Mouse (Mus musculus): ENCODE data around the gene Gjc2.

Gjc2 gene

DNA sequence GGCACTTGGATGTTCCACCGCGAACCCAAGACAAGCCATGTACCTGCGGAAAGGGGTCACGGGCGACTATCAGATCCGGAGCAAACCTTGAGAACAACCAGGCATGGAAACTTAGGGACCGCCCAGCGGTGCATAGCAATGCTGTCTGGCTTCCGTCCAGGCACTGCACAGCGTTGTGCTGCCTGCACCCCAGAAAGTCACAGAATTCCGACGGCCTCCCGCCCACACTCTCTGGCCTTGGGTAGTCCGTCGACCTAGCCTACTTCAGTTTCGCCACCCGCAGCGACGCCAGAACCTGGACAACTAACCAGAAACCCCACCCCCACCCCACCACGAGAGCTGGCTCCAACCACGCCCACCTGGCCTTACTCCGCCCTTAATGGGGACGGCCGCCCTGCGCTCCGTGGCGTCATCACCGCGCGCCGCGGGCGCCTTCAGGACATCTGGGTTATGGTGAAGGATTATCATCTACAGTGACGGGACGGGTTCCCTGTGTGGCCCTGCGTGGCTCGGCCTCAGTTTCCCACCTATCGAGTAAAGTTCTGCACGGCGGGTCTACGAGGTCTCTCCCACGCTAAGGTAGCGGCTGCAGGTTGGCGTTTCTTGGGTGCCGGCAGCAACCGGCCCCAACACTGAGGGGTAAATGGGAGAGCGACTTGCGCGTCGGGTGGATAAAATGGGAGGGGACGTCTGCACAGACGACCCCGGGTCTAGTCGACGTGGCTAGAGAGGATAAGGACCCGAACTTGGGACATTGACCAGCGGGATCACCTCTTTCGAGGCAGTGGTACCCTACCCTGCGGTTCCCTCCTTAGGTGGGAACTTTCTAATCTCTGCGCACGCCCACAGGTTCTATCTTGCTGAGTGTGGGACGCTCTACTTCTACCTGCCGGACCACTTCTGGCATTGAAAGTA, 19.3 kb upstream of the Gjc2 start, which contains the start of gene Mrpl55:
TSS of gene Mrpl55 (plus strand) at position 406 of the 915 bp plus-strand sequence.
- DNase-seq: peak; percentile 94

DNA sequence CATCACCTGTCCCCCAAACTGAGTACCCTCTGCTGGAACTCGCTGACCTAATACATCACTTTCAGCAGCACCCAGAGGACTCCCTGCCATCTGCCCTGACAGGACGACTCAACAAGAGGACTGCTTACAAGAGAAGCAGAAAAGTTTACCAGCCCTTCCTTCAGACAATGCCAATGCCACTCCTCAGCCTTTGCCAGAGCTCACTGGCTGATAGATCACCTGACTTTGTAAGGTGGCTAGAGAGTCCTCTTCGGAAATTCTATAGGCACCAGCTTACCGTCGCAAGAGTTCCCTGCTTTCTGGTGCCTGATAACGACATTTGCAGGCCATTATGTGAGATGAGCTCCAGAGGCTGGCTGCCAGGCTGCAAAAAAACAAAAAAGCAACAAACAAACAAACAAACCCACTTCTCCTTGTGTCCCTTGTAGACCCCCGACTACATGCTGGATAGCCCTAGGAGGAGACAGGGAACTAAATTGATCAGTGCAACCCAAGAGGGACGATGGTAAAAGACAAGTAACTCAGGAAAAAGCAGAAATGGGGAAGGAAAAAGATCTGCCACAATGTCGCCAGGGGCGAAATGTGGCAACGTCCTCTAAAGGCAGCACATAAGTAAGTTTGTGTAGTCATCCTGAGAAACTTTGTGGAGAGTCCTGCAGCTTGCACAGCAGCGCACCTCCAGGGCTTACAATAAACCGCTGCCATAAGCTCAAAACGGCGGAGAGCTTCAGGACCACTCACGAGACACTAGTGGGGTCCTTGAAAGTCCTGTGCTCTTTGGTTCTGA, 18.4 kb upstream of the Gjc2 start:
- no peak for DNase-seq

DNA sequence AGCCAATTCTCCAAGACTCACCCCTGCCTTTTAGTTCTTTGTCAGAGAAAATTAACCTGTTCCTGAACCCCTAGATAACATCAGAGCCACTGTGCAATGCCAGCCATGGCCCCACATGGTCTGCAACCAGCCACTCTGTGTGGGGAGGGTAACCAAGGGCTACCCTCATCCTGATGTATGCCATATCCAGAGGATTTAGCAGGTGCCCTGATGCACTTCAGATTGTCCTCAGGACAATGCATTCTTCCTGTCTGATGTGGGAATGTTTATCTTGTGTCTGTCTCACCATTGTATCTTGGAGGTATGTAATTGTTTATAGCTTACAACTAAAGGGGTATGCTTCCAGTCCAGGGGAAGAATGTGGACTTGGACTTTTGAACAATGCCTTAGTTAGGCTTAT, 13.2 kb upstream of the Gjc2 start:
- DNase-seq: no peak

DNA sequence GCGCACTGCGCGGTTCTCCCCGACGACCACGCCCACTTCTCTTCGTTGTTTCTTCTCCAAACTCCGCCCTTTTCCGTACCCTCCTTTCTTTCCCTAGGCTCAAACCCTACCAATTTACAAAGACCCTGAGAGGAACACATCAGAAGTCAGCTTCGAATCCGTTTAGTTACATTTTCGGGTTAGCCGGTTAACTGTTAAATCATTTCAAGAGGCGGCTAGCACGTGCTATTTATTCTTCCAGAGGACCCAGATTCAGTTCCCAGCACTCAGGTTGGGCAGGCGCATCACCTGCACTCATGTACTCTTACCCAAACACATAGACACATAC, 9.0 kb upstream of the Gjc2 start, which contains the start of gene Guk1:
TSS of gene Guk1 (minus strand) at position 154 of the 328 bp plus-strand sequence.
- DNase-seq: no peak

DNA sequence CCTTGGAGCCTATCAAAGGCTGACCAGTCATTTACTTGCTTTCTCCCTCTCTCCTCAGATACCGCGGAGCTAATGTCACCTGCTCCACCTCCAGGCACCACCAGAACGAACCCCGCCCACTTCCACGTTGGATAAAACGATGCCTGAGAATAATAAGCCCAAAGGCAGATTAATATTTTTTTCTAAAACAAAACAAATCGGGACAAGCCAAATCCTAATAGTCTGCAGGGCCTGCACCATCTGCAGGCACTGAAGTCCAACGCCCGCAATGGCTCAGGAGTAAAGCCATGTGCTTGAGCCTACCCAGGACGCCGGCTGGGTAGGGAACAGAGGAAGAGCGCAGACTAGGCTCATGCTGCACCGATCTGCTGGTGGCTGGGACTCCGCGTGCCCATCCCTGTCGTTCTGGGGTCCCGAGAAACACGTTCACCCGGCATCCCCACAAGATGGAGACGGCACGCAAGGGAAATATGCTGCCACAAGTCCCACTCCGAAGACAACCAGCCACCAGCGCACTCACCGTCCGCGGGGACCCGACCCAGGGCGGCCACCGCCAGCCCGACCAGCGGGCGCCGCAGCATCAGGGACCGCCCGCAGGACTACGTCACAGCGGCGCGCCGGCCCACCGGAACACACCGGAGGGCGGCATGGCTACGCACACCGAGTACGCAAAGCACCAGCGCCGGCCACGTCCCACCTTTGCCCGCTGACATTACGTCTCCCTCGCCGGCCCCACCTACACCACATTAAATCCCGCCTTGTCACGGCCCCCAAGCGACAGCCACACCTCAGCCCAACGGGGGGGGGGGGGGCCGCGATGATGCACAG, 8.4 kb upstream of the Gjc2 start:
- DNase-seq: peak; percentile 95

DNA sequence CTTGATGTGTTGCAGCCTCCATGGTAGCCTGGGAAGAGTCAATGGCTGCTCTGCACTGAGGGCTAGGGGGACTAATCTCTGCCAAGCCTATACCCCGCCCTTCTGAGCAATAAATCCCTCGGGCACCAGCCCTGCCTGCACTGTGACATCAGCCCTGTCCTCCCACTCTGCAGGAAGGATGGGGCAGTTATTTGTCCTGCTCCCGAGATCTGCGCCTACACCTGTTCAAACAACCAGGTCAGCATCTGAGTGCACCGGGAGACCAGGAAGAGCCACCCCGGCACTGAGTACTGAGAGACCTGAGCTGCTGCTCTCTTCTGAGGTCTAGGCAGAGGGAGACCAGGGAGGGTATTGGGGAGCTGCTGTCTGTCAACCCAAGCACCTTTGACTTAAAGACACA, 4.7 kb upstream of the Gjc2 start:
- no peak for DNase-seq

DNA sequence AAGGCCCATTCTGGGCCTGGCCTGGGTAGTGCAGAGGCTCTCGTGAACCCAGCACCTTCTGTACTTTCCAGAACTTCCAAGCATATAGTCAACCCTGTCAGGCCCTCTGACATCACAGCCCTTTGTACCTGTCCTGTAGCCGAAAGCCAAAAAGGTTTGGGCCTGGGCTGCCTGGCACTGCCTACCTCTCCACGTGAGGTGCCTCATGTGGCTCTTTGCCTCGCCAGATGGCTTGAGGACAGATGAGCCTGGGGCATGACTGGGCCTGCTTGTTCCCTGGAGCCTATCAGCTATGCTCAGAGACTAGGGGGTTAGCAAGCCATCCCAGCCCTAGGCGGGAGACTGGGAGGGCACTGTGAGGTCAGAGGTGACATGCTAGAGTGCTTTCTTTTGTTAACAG, 2.5 kb upstream of the Gjc2 start:
- DNase-seq: no peak

DNA sequence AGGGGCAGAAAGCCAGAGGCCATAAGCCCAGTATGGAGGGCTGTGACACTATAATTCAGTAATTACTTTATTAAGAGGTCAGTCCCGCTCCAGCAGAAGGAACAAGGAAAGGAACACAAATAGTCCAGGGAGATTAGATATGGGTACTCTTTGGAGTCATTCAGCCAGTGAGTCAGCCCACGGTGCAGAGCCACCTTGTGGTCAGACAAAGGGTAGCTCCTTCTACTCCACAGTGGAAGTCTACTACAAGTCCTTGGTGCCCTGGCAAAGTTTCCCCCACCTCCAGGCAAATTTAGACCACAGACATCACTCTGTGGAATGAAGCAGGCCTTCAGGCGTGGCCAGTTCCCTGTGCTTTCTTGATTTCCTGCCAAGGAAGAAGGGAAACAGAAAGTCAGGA, 808 bp upstream of the Gjc2 start:
- DNase-seq: peak; percentile 62

DNA sequence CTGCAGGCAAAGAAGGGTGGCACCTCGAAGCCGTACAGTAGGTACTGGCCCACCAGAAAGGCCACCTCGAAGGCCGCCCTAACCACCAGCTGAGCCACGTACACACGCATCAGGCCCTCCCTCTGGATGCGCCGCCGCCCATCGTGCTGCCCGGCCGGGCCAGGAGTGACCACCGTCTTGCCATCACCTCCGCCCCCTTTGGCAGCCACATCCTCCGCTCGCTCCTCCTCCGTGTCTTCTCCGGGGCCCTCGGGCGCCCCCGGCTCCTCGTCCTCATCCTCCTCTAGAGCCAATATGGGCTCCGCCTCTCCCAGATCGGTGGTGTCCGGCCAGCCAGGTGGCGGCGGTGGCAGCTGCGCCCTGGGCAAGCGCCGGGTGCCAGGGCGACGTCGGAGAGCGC, 6.1 kb downstream of the Gjc2 start:
- no peak for DNase-seq

DNA sequence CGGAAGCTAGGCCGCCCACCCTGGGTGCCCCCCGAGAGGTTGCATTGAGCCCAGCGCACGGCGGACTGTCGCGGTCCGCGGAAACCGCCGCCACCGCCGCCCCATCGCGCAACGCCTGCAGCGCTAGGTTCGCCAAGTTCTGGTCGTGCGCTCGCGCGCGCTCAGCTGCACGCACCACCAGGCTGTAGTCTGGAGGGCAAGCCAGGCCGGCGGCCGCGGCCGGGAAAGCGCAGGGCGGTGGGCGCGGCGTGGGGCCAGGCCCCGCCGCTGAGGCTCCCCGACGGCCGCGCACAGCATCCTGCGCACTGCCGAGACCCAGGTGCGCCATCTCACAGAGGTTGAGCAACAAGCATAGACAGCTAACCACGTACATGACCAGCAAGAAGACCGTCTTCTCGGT, 6.5 kb downstream of the Gjc2 start:
- DNase-seq: no peak

DNA sequence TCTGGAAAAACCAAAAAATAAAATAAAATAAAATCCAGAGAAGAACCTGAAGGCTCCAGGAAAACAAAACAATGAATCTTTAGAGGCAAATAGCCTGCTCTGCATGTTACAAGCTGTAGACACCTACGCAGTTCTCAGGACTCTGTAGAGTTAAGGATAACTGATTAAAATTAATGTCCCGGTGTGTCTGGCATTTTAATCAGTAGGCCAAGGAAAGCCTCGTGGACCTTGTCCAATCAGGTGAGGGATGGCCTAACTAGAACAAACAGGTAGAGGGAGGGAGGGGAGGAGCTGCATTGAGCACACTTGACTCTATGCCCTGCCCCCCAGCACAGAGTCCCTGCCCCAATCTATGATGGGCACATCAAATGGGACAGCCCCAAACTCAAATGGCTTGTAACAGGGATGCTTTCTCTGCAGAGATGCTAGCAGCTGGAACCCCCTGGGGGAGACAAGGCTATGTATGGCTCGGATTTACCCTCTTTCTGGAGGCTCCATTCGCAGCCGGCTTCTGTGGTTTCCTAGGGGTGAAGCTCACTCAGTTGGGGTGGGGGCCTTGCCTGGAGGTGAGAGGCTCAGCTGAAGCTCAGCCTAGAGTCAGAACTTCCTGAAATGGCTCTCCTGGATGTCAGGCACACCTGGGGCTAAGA, 8.7 kb downstream of the Gjc2 start:
- DNase-seq: no peak

DNA sequence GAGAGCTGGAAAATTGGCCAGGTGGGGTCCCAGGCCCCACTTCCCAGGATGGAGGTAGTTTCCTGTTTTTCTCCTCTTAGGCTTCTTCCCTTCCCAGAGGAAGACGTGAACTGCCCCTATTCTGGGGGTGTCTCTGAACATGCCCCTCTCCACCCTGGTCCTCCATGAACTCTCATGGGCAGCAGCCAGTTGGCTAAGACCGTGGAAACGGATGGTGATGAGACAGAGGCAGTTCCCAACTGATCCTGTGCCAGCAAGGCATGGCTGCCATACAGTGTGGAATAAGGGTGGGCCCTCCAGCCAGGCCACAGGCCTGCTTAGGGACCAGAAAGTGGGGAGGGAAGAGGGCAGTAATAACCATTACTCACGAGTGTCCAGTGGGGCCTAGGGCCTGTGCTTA, 12.5 kb downstream of the Gjc2 start:
- no peak for DNase-seq

DNA sequence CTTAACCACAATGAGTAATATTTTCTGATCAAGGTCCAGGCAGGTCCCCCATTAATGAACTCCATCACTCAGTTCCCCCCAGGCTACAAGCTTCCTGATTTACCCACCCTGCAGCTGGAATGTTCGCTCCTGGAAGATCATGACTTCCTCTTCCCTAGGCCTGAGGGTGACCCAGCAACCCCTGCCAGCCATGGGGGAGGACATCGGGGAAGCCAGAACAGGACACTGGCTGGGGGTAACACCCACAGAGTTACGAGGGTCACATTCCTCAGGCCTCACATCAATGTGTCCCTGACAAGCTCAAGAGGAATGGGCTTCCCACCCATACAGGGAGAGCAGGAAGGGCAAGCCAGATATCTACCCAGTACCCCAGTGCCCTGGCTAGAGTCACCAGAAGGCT, 13.2 kb downstream of the Gjc2 start:
- no peak for DNase-seq

DNA sequence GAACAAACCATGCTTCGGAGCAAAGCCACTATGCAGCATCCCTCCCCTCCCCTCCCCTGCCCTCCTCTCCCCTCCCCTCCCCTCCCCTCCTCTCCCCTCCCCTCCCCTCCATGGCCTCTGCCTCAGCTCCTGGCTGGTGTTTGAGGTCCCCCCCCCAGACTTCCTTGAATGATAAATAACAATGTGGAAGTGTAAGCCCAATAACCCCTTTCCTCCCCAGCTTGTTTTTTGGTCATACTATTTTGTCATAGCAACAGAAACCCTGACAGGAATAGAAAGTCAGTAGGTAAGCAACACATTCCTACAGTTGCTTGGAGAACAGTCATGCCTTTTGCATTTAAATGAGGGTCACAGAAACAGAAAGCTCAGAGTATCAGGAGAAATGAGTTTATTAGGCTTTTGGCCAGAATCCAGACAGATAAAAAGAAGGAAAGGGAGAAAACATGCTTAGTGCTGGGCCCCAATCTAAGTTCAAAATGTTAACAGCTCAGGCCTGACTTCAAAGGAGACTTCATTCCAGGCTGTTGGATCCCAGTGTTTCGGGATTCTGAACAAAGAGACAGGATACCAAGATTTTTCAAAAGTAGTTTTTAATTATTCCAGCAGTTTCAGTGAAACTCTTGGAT, 17.3 kb downstream of the Gjc2 start:
- no peak for DNase-seq

DNA sequence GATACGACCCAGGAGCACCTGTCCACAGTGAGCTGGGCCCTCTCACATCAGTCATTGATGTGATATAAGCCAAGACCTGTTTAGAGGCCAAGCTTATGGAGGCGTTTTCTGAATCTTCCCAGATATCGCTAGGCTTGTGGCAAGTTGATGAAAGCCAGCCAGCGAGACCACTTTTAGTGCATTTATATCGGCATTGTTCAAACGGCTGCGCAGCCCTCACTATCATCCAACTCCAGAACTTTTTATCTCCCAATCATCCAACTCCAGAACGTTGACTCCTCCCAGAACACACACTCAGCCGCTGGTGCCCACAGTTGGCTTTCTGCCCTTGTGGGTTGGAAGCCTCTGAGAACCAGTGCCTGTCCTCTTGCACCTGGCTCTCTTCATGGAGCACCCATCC, 18.6 kb downstream of the Gjc2 start:
- DNase-seq: no peak

DNA sequence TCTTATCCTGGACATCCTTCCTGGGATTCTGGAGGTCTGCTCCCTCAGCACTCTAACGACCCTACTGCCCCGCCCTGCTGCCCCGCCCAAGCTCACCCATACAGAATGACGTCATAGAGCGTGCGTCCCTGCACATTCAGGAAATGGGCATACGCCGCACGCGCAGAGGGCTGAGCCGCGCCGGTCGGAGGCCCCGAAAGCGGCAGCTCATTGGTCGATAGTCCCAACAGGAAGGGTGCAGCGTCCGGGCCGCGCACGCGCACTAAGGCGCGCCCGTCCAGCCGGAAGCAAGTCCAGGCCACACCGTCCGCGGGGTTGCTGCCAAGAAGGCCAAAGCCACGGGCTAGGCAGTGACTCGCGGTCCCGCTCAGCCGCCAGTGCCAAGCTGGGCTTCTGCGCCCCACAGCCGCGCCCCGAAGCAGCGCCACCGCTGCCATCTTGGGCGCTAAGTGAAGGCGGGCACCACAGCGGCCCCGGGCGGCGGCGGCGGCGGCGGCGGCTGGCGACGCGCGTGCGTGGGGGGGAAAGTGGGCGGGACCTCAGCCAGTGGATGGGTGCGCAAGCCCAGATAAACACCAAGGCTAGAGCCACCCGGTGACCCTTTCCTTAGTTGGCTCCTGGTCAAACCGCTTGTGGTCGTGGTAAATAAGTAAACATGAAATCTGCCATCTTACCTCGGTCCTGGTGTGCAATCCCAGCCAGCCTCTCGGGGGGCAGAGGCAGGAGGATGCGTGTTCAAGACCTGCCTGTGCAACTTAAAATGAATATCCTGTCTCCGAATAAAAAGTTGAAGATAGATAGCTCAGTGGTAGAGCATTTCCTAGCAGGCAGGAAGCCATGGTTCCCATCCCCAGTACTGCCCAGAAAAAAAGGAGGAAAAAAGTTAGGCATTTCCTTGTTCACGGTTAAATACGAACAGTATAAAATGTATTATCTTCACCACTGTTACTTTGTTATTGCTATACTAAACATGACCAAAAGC, 19.5 kb downstream of the Gjc2 start, which contains the start of gene Iba57:
TSS of gene Iba57 (minus strand) at position 485 of the 982 bp plus-strand sequence.
- peak; percentile 100 for DNase-seq

DNA sequence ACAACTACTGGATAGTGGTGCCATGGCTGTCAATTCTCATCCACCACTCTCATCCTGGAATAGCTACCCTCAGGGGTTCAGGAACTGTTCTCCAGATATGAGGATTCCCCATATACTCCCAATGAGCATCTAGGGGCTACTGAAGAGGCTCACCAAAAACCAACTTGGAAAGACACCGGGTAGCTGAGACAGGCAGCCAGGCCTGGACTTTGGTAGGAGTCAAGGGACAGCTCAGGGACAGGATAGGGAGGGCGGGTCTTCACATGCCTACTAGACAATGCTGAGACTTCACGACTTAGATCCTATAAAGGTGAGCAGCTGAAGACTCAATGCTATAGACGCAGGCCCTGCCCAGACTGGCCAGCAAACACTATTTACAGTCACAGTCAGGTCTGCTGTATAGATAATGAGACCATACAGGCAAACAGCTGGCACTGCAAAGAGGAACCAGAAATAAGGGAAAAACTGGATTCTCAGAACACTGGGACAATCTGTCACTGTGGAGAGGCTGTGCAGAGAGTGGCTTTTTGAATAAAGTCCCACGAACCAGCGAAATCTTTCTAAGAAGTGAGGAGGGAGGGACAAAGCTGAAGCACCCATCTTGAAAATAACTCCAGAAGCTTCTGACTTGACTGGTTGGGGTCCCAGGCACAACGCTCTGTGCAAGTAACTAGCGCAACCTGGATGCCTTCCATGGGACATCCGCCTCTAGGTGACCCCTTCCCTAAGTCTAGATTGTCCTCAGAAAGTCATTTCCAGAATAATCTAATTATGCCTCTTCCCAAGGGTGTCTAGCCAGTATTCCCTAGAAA, 20.4 kb downstream of the Gjc2 start:
- no peak for DNase-seq

DNA sequence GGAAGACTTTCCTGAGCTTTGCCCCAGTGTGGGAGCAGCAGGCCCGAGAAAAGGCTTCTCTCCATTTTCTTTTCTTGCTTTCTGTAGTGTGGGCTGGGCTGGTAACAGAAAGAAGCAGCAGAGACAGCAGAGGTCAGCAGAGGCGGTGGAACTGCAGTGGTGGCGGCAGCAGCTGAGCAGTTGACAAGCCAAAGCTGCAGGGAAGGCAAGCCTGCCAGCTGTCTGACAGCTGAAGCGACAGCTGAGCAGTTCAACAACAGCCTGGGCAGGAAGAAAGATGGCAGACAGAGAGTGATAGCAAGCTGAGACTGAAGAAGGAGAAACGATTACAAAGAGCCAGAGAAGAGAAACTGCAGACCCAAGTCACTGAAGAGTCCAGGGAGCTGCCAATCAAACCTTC, 21.6 kb downstream of the Gjc2 start:
- DNase-seq: peak; percentile 44

DNA sequence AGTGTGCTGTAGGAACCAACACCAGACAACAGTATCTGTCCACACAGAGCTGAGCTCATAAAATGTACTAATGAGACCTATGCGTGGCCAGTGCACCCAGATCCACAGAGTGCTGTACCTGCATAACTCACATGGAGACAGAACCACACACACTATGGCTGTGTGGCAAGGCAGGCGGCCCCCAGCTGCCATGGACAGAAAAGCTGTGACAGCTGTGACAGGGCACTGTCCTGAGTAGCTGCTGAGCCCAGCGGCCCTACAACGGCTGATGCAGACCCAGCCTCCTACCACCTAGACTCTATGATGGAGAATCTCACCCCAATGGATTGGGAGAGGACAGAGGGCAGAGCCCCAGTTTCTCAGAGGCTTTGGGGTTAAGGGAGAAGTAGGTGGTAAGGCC, 23.5 kb downstream of the Gjc2 start:
- no peak for DNase-seq

DNA sequence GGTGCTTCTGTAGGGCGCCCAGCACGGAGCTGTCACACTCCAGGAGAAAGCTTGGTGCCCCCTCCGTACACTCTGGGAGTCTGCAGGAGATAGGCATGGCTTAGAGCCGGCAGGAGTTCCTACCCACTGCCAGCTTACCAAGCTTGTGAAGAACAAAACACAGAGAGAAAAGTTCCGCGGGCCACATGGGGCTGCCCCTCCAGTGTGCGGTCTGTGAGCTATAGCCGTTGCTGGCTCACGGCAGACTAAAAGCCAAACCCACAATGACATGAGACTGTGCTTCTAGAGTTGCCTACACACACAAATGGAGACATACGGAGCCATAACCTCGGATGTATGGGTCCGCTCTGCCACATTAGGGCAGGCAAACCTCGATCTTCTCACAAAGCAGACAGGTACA, 23.9 kb downstream of the Gjc2 start:
- no peak for DNase-seq
